Mouse (Mus musculus) neural tube, embryonic 15.5 days (tissue): Measurements from ENCODE around the gene Fam53b. TPM values are rescaled to one million over a fixed set of nuclear protein-coding genes. Genes with fewer than 3 reads are reported as not detected.

Experiments used
- ATAC-seq: fragments of 200-750 bp; cut with Nextera tagmentation; 2 replicates; pipeline ENCODE4 v1.8.0; 2017; ENCODE audit warnings: mild to moderate bottlenecking, moderate TSS enrichment, moderate library complexity; ENCODE audit not compliant: low FRiP score
- H3K27ac ChIP-seq: fragments of 300-500 bp; sonication (generic); replicated peaks from 2 replicates; pipeline ENCODE4 v1.5.1; 2015; ENCODE audit warnings: mild to moderate bottlenecking, inconsistent platforms
- H3K27me3 ChIP-seq: fragments of 300-500 bp; sonication (generic); replicated peaks from 2 replicates; pipeline ENCODE4 v1.6.1; 2015; ENCODE audit warnings: inconsistent platforms
- H3K36me3 ChIP-seq: fragments of 300-500 bp; sonication (generic); 2 replicates; pipeline ENCODE4 v1.6.1; 2015; ENCODE audit warnings: inconsistent platforms
- H3K4me1 ChIP-seq: fragments of 300-500 bp; sonication (generic); 2 replicates; pipeline ENCODE4 v1.6.1; 2015; ENCODE audit warnings: inconsistent platforms
- H3K4me2 ChIP-seq: fragments of 300-500 bp; sonication (generic); 2 replicates; pipeline ENCODE4 v1.6.1; 2015; ENCODE audit warnings: inconsistent platforms, mild to moderate bottlenecking, moderate library complexity
- H3K4me3 ChIP-seq: fragments of 300-500 bp; sonication (generic); replicated peaks from 2 replicates; pipeline ENCODE4 v1.5.1; 2015; ENCODE audit warnings: mild to moderate bottlenecking, inconsistent platforms
- H3K9ac ChIP-seq: fragments of 300-500 bp; sonication (generic); replicated peaks from 2 replicates; pipeline ENCODE4 v1.6.1; 2015; ENCODE audit warnings: mild to moderate bottlenecking, inconsistent platforms
- H3K9me3 ChIP-seq: fragments of 300-500 bp; sonication (generic); replicated peaks from 2 replicates; pipeline ENCODE4 v1.6.1; 2016; ENCODE audit warnings: inconsistent platforms
- WGBS: fragments of 180-500 bp; shearing (Covaris S2); methylation state at CpG from one replicate; pipeline ENCODE4 v1.1.7; 2015; ENCODE audit warnings: mixed read lengths; 5-methylcytosine and 5-hydroxymethylcytosine counted together
- polyA plus RNA-seq: library from polyadenylated mRNA; unstranded; fragments of >200 nt; fragmentation: Nextera tagmentation; extraction: Ambion mirVana; gene quantifications from 2 replicates; pipeline ENCODE4 v1.2.1, GENCODE M21; 2015

Gene Fam53b
- polyA plus RNA-seq, 1 experiment from 2014 or later = 12.4 TPM

GRCm38 (mm10) chr7:132824346-132825022 is 10.8 kb upstream of the Fam53b start:
- WGBS = 11% methylated on average over 1 of the region's 1 CpGs
- H3K36me3 ChIP-seq = peaks cover 22% of the 10 kb centered on the region

GRCm38 (mm10) chr7:132823832-132824231 is 10.1 kb upstream of the Fam53b start:
- Histone ChIP-seq H3K4me2 (no peak overlapping the region), H3K27ac (no peak overlapping the region), H3K27me3 (no peaks in the 10 kb centered on the region), H3K9ac (no peak overlapping the region), H3K9me3 (no peaks in the 10 kb centered on the region), H3K4me3 (no peak overlapping the region), H3K36me3 (peaks cover 22% of the 10 kb centered on the region), H3K4me1 (no peaks in the 10 kb centered on the region)
- no peak for ATAC-seq

More at GRCm38 (mm10) chr7:132824346-132825022, 10.8 kb upstream of the Fam53b start:
- ATAC-seq = no peak
- Histone ChIP-seq H3K4me3 (no peak overlapping the region), H3K9ac (no peak overlapping the region), H3K27me3 (no peaks in the 10 kb centered on the region), H3K4me1 (no peaks in the 10 kb centered on the region), H3K4me2 (no peak overlapping the region), H3K27ac (no peak overlapping the region), H3K9me3 (no peaks in the 10 kb centered on the region)

- no peak for ATAC-seq
- no peak overlapping the region for H3K4me2 ChIP-seq
- no peaks in the 10 kb centered on the region; the same call in 1 of the 2 replicates for H3K27me3 ChIP-seq
- no peak overlapping the region for H3K9ac ChIP-seq
- peaks cover 4% of the 10 kb centered on the region for H3K36me3 ChIP-seq
- no peaks in the 10 kb centered on the region for H3K9me3 ChIP-seq
- WGBS = 70% methylated on average over 3 of the region's 3 CpGs
- no peak overlapping the region for H3K27ac ChIP-seq
- H3K4me3 ChIP-seq = no peak overlapping the region
- H3K4me1 ChIP-seq = no peaks in the 10 kb centered on the region
These were observed 7.0 kb upstream of the Fam53b start for GRCm38 (mm10) chr7:132820692-132821091.

GRCm38 (mm10) chr7:132817056-132817455 is 3.4 kb upstream of the Fam53b start:
- ATAC-seq = no peak
- Histone ChIP-seq H3K4me2 (no peak overlapping the region), H3K27me3 (no peaks in the 10 kb centered on the region; the same call in 1 of the 2 replicates), H3K4me1 (peaks cover 15% of the 10 kb centered on the region), H3K27ac (no peak overlapping the region), H3K9me3 (no peaks in the 10 kb centered on the region), H3K9ac (no peak overlapping the region), H3K4me3 (no peak overlapping the region), H3K36me3 (no peaks in the 10 kb centered on the region)
- 56% methylated on average over 6 of the region's 6 CpGs for WGBS

- 53% methylated on average over 2 of the region's 2 CpGs for WGBS
- no peaks in the 10 kb centered on the region; the same call in 1 of the 2 replicates for H3K27me3 ChIP-seq
- H3K36me3 ChIP-seq = no peaks in the 10 kb centered on the region
- peaks cover 21% of the 10 kb centered on the region for H3K4me1 ChIP-seq
- H3K9me3 ChIP-seq = no peaks in the 10 kb centered on the region
- ATAC-seq = no peak
- no peak overlapping the region for H3K4me2 ChIP-seq
- H3K9ac ChIP-seq = no peak overlapping the region
- H3K4me3 ChIP-seq = no peak overlapping the region
- no peak overlapping the region for H3K27ac ChIP-seq
These were observed 2.8 kb upstream of the Fam53b start for GRCm38 (mm10) chr7:132816528-132816927.

- no peaks in the 10 kb centered on the region; the same call in 1 of the 2 replicates for H3K27me3 ChIP-seq
- peaks cover 35% of the 10 kb centered on the region for H3K4me1 ChIP-seq
- WGBS = 72% methylated on average over 5 of the region's 5 CpGs
- H3K4me2 ChIP-seq = no peak overlapping the region
- H3K36me3 ChIP-seq = no peaks in the 10 kb centered on the region
- H3K9ac ChIP-seq = no peak overlapping the region
- no peak overlapping the region for H3K4me3 ChIP-seq
- no peak for ATAC-seq
- no peak overlapping the region for H3K27ac ChIP-seq
- H3K9me3 ChIP-seq = no peaks in the 10 kb centered on the region
These were observed 1.4 kb upstream of the Fam53b start for GRCm38 (mm10) chr7:132815081-132815480.

- H3K9me3 ChIP-seq = no peaks in the 10 kb centered on the region
- no peaks in the 10 kb centered on the region for H3K36me3 ChIP-seq
- H3K9ac ChIP-seq = peak overlapping the region; percentile 70
- peak overlapping the region; percentile 86 for H3K27ac ChIP-seq
- H3K4me1 ChIP-seq = peaks cover 45% of the 10 kb centered on the region
- peak overlapping the region; percentile 74 for H3K4me3 ChIP-seq
- peak; percentile 7; the same call in 1 of the 2 replicates for ATAC-seq
- H3K4me2 ChIP-seq = peak overlapping the region; percentile 89
- 1% methylated on average over 7 of the region's 7 CpGs for WGBS
- no peaks in the 10 kb centered on the region; the same call in 1 of the 2 replicates for H3K27me3 ChIP-seq
These were observed 384 bp upstream of the Fam53b start for GRCm38 (mm10) chr7:132814089-132814450.

- under 1% methylated on average over 58 of the region's 59 CpGs for WGBS
- peak overlapping the region; percentile 89 for H3K4me2 ChIP-seq
- peak overlapping the region; percentile 86 for H3K27ac ChIP-seq
- H3K36me3 ChIP-seq = no peaks in the 10 kb centered on the region
- ATAC-seq = peak; percentile 40
- no peaks in the 10 kb centered on the region for H3K9me3 ChIP-seq
- peaks cover 58% of the 10 kb centered on the region for H3K4me1 ChIP-seq
- H3K4me3 ChIP-seq = peak overlapping the region; percentile 74
- H3K27me3 ChIP-seq = no peaks in the 10 kb centered on the region; the same call in 1 of the 2 replicates
- peak overlapping the region; percentile 70 for H3K9ac ChIP-seq
These were observed 869 bp downstream of the Fam53b start for GRCm38 (mm10) chr7:132812619-132813415.

- Histone ChIP-seq H3K4me2 (peak overlapping the region; percentile 89), H3K9ac (peak overlapping the region; percentile 70), H3K4me1 (peaks cover 66% of the 10 kb centered on the region), H3K27ac (peak overlapping the region; percentile 86), H3K4me3 (peak overlapping the region; percentile 74), H3K36me3 (no peaks in the 10 kb centered on the region), H3K27me3 (no peaks in the 10 kb centered on the region; the same call in 1 of the 2 replicates), H3K9me3 (no peaks in the 10 kb centered on the region)
- ATAC-seq = no peak
- WGBS = 10% methylated on average over 23 of the region's 23 CpGs
These were observed 1.7 kb downstream of the Fam53b start for GRCm38 (mm10) chr7:132811716-132812618.

GRCm38 (mm10) chr7:132810879-132811278 is 2.8 kb downstream of the Fam53b start:
- no peaks in the 10 kb centered on the region for H3K9me3 ChIP-seq
- peaks cover 76% of the 10 kb centered on the region for H3K4me1 ChIP-seq
- peak overlapping the region; percentile 61; the same call in 1 of the 2 replicates for H3K27ac ChIP-seq
- H3K27me3 ChIP-seq = no peaks in the 10 kb centered on the region
- H3K36me3 ChIP-seq = no peaks in the 10 kb centered on the region
- H3K9ac ChIP-seq = no peak overlapping the region
- WGBS = 53% methylated on average over 1 of the region's 1 CpGs
- H3K4me2 ChIP-seq = peak overlapping the region; percentile 89
- ATAC-seq = no peak
- no peak overlapping the region for H3K4me3 ChIP-seq

- WGBS = 11% methylated on average over 6 of the region's 6 CpGs
- Histone ChIP-seq H3K27ac (peak overlapping the region; percentile 61), H3K9ac (no peak overlapping the region), H3K36me3 (no peaks in the 10 kb centered on the region), H3K4me3 (no peak overlapping the region), H3K9me3 (no peaks in the 10 kb centered on the region), H3K4me2 (peak overlapping the region; percentile 89), H3K4me1 (peaks cover 81% of the 10 kb centered on the region), H3K27me3 (no peaks in the 10 kb centered on the region)
- no peak for ATAC-seq
These were observed 3.3 kb downstream of the Fam53b start for GRCm38 (mm10) chr7:132810368-132810767.
